Mouse (Mus musculus) erythroblast, embryonic 14.5 days (primary cell): ENCODE measurements around the gene Krt71.

Experiments
- GATA1 ChIP-seq: IDR thresholded peaks from 2 replicates; pipeline ENCODE4 v1.6.1; 2012; ENCODE audit warnings: low read length, inconsistent platforms, mixed read lengths
- TAL1 ChIP-seq: IDR thresholded peaks from 3 replicates; pipeline ENCODE4 v1.6.1; 2012; ENCODE audit warnings: low read length, inconsistent platforms, mixed read lengths

DNA sequence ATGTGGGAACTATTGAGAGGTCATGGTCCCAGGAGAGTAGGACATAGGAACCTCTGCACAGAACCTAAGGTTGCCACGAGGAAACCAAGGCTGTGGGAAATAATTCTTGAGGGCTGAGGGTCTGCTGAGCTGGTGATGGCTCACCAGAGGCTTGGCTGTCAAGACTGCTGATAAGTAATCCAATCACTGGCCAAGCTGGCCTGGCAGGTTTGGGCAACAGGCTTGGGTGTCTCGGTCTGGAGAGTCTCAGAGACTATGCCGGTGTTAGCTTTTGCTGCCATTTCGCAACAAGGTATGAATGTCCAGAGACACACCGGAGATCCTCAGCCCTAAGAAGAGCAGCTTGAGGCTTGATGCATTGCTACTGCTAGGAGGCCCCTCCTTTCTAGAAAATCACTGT, 28.6 kb downstream of the Krt71 start:
- TF ChIP-seq GATA1, result no peak
- no peak for TF ChIP-seq TAL1
